Mouse (Mus musculus) heart, postnatal 4 days (tissue): ENCODE results near the gene Rnf157. TPM values are rescaled to one million over a fixed set of nuclear protein-coding genes. Genes with fewer than 3 reads are reported as not detected.

Experiments
- DNase-seq: peaks from one replicate; pipeline ENCODE4 v3.0.0; 2021
- total RNA-seq, 2 experiments: library from RNA; stranded (reverse); gene quantifications; 2 replicates each; pipeline ENCODE4 v1.2.3; 2021

The Rnf157 gene
- total RNA-seq: 10 to 100 TPM; 11.9 to 12.4 TPM

DNA sequence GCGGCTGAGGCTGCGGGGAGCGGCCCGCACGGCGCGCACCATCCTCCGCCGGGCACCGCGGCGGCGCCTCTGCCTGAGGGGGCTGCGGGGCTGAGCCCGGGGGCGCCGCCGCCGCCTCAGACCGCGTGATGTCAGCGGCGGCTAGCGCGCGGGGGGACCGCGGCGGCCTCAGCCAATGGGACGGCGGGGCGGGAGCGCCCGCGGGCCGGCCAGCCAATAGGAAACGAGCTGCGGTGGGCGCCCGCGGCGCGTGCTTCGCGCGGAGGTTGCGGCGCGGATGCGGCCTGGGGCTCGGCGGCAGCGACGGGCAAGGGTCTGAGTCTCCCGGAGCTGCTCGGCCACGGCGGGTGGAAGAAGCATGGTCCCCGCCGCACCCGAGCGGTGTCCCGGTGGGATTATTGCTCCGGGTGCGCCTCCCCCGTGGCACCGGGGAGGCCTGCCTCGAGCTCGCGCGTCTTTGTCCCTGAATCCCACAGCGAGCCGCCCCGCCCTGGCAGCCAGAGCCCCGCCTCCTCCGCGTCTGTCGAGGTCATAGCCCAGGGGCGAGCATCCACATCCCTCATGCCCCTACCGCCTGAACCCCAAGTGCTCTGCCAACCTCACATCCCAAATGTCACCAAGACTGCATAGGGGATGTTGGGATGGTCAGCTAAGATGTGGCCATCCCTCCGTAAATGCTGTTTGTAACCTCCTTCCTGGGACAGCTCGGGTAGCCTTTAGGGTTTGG, at the start of gene Rnf157:
Gene Rnf157, minus strand, starts transcription at position 129 of the 727 bp plus-strand sequence.
- peak; percentile 86 for DNase-seq

DNA sequence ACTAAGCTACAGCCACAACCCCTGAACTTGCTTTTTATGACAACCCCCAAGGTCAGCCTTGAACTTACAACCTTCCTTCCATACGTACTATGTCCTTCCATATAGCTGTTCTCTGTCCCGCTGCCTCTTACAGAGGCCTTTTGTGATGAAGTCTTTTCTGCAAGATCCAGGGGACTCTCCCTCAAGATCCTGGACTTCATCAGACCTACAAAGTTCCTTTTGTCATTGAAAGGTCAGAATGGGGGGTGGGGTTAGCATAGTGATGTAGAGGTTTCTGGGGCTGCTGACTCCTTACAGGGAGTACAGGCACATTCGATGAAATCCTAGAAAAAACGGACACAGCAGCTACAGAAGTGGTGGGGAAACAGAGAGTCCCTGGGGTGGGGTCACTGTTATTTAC, 47.0 kb upstream of the Rnf157 start:
- DNase-seq: no peak

DNA sequence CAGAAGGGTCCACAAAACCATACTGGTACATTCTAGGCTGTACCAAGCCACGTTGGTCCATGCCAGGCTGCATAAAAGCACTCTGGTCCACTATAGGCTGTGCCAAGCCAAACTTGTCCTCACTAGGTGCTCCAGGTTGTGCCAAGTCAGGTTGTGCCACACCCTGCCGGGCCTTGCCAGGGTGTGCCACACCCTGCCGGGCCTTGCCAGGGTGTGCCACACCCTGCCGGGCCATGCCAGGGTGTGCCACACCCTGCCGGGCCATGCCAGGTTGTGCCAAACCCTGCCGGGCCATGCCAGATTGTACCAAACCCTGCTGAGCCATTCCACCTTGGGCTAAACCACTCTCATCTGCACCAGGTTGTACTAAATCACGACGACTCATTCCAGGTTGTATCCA, 43.4 kb upstream of the Rnf157 start:
- DNase-seq: no peak

DNA sequence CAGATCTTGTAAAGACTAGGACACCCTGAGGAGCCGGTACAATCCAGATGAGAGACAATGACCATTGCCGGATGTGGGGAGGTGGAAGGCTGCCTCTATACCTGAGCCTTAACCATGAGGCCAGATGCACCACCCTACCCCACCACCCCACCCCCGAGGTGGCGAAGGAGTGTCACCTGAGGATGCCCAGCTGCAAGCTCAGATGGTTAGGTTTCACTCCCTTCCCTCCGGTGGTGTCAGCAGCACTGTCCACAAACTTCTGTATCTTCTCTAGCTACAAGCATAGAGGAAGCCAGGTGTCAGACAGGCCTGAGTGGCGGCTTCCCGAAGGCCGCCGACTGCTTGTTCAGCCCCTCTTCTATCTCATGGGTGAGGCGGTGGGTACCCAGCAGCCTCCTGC, 41.1 kb upstream of the Rnf157 start:
- DNase-seq: no peak

- no peak for DNase-seq
Measured at GRCm38 (mm10) chr11:116449341-116449740, 36.5 kb upstream of the Rnf157 start.

DNA sequence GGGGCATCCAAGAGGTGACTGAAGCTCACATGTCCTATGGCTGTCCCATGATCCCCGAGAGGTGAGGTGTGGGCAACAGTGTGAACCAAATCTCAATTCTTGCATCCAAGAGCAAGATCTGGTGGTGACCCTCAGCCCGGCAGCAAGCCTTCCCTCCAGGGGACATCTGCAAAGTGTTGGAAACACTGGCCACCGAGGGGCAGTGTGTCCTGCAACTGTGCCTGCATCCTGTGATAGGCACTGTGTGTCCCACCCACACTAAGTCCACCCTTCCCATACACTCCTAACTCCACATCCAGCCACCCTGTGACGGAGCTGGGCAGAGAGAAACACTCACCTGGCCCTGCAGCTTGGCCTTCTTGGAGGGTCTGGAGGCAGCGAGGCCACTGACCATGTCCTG, 35.0 kb upstream of the Rnf157 start:
- DNase-seq: no peak

- DNase-seq: no peak
Measured at GRCm38 (mm10) chr11:116446308-116446887, 33.6 kb upstream of the Rnf157 start.

DNA sequence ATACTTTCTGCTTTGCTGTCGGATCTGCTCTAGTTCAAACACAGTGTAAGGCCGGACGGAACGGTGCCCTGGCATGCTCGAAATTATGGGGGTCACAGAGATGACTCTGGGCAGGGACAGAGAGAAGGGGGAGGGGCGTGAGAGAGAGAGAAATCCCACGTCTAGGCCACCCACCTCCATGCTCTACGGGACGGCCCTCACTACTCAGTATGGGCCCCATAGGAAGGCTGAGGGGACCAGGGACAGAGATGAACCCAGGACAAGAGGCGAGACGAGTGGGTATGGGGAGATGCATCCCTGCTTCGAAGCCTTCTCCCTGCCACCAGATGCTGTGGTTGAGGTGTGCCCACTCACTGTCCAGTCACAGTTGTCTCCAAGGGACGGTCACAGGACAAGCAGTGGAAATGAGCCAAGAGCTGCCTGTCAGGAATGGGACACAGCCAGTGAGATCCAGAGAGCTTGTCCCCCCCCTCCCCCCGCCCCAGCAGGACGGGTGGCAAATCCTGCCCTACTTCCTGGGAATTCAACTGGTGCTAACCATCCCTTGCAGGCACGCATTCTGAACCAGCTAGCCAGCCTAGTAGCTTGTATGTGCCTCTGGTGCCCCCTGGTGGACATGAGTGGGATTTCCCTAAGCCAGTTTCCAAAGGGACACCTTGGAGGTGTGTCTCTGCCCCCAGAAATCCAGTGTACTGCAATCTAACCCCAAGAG, 32.9 kb upstream of the Rnf157 start:
- DNase-seq: peak; percentile 97

GRCm38 (mm10) chr11:116443935-116444334, 31.1 kb upstream of the Rnf157 start:
- DNase-seq: no peak

- no peak for DNase-seq
Measured at GRCm38 (mm10) chr11:116443311-116443710, 30.5 kb upstream of the Rnf157 start.

GRCm38 (mm10) chr11:116442867-116443177, 30.0 kb upstream of the Rnf157 start:
- DNase-seq: no peak

GRCm38 (mm10) chr11:116442129-116442866, 29.5 kb upstream of the Rnf157 start:
- no peak for DNase-seq

GRCm38 (mm10) chr11:116440408-116441068, 27.7 kb upstream of the Rnf157 start:
- DNase-seq: peak; percentile 62

DNA sequence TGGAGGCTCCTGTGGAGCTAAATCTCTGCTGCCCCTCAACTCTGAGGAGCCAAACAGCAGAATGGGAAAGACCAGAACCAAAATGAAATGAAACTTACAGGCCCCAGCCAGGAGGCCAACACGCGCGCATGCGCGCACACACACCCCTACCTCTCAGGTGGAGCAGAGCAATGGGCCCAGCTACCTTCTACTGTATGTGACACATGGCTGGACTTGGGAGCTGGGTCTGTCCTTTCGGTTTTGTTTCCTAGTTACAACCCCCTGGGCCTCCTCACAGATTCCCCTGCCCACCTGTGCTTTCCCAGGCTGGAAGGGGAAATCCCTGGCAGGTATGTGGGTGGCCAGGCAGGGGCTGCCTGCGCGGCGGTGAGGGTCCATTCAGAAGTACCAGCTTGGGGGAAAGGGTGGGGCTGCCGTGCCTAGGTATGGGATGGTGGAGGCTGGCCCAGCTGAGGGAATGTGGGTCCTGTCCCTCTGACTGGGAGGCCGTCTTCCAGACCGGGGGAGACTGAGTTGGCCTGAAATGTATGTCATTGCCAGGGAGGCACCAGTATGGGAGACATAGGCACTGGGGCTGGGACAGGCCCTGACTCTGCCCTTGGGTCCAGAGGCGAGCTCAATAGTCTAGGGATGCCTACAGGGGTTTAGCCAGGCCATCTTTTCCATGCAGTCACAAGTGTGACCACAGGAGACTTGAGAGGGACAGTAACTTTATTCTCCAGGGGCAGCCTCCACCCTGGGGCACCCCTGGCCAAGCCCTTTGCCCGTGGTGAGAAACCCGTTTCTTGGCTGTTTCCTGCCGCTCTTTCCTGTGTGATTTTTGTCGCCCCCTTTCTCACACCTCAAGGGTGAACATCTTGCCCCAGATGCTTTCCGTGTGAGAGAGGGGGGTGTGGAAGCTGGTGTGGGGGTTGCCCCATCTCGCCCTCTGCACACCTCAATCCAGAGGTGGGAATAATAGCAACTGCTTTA, 26.7 kb upstream of the Rnf157 start:
- DNase-seq: no peak

- DNase-seq: no peak
Measured at GRCm38 (mm10) chr11:116437541-116437940, 24.7 kb upstream of the Rnf157 start.

- peak; percentile 54 for DNase-seq
Measured at GRCm38 (mm10) chr11:116436725-116437331, 24.0 kb upstream of the Rnf157 start.

GRCm38 (mm10) chr11:116435992-116436724, 23.3 kb upstream of the Rnf157 start:
- DNase-seq: no peak

DNA sequence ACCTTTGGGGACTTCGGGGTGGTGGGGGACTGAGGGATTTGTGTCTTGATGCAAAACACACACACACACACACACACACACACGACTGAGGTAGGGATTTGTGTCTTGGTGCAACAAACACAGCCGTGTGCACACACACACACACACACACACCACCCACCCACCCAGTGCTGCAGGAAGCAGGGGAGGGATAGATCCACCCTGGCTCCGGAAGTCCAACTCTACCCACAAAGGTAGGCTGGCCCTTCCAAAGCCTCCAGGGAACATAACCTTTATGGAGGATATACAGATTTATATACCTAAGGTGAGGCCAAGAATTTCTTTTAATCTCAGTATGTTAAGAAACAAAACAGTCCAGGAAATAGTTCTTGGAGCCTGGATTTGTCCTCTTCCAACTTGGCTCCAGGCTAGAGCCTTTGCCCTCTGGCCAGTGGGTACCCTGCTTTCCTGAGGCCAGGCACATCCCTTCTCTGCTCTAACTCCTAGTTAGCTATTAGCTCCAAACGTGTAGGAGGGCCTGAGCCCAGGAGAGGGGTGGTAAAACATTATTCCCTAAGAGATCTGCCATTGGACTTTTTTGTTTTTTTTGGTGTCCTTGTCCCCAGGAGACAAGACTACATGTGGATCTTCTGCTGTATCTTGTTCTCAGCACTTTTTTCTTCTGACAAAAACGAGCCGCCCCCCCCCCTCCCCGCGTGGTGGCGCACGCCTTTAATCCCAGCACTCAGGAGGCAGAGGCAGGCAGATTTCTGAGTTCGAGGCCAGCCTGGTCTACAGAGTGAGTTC, 22.3 kb upstream of the Rnf157 start:
- no peak for DNase-seq

- DNase-seq: peak; percentile 82
Measured at GRCm38 (mm10) chr11:116434287-116434966, 21.6 kb upstream of the Rnf157 start.
